Comparison of ENCODE assay signal across 10 mouse cellular contexts in the genomic region with DNA sequence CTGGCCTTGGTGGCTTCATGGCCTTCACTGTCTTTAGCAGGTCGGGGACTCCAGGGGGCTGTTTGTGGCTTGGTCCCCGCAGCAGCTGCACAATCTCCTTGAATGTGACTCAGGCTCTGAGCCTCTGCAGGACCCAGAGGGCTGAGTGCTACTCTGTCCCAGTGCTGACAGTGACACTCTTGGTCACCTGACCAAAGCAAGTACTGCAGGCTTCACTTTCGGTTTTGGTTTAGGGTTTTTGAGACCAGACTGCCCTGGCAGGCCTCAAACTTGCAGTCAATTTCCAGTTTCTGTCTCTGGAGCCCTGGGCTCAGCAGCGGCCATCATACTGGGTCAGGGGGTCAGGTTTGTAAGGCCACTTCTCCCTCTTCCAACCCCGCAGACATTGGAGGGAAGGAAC. TPM values are rescaled to one million over a fixed set of nuclear protein-coding genes. Genes with fewer than 3 reads are reported as not detected.
A peak's percentile ranks its signal among the peaks of the same experiment; 100 is the strongest.
DNase-seq lines count a peak whose midpoint lies in the region; ATAC-seq and TF ChIP-seq lines count a peak whose summit lies in the region.
"Had no signal": no experiment of that assay in that cellular context is flagged by ENCODE, and none has a peak within 500 bp of the region (broad histone marks: within the 10 kb centered on the region; RNA-seq: fewer than 3 reads in every experiment).

No protein-coding gene starts in this region.

- no peak for DNase-seq in layer of hippocampus, adult 2 months (ENCODE audit: low spot score in 2 of 2)
- no peak for DNase-seq in layer of hippocampus, adult 8-10 months (ENCODE audit: low spot score in 2 of 2)
- DNase-seq in heart, adult 8-10 months (ENCODE audit: low spot score): peak; percentile 83
- DNase-seq in yolk sac, embryonic 10.5 days (ENCODE audit: low spot score): peak; percentile 73
- DNase-seq in midbrain, embryonic 11.5 days (ENCODE audit: low spot score, missing footprints): no peak

- H3K9ac ChIP-seq in kidney, embryonic 16.5 days (replicated peaks; ENCODE audit: low read length): no peak overlapping the region
- no peak overlapping the region for H3K9ac ChIP-seq in hindbrain, embryonic 16.5 days (ENCODE audit: low read depth, low read length)
- H3K9ac ChIP-seq in midbrain, embryonic 11.5 days (ENCODE audit: low read length): no peak overlapping the region
- H3K9ac ChIP-seq: limb, embryonic 12.5 days had no signal

- H3K27me3 ChIP-seq in kidney, embryonic 16.5 days (ENCODE audit: insufficient read depth, low read length): no peaks in the 10 kb centered on the region
- no peaks in the 10 kb centered on the region for H3K27me3 ChIP-seq in hindbrain, embryonic 16.5 days (replicated peaks; ENCODE audit: control insufficient read depth, insufficient read depth, low read length)
- H3K27me3 ChIP-seq in midbrain, embryonic 11.5 days (ENCODE audit: control insufficient read depth, insufficient read depth, low read length): no peaks in the 10 kb centered on the region
- H3K27me3 ChIP-seq: Patski had no signal

- no peaks in the 10 kb centered on the region for H3K36me3 ChIP-seq in kidney, embryonic 16.5 days (ENCODE audit: insufficient read depth, low read length)
- no peaks in the 10 kb centered on the region for H3K36me3 ChIP-seq in hindbrain, embryonic 16.5 days (ENCODE audit: control insufficient read depth, insufficient read depth, low read length)
- H3K36me3 ChIP-seq in midbrain, embryonic 11.5 days (ENCODE audit: control insufficient read depth, insufficient read depth, low read length): no peaks in the 10 kb centered on the region
- H3K36me3 ChIP-seq: limb, embryonic 12.5 days had no signal

- ATAC-seq in kidney, embryonic 16.5 days (ENCODE audit: low FRiP score, low TSS enrichment): peak; percentile 62; the same call in 1 of the 2 replicates
- ATAC-seq in megakaryocyte, adult 5-6 weeks (ENCODE audit: poor library complexity, severe bottlenecking): peak; percentile 82
- ATAC-seq in hindbrain, embryonic 16.5 days: no peak
- no peak for ATAC-seq in midbrain, embryonic 11.5 days (ENCODE audit: low FRiP score)
- ATAC-seq: Patski had no signal

- WGBS in kidney, embryonic 16.5 days: 41% methylated on average over 5 of the region's 5 CpGs
- 60% methylated on average over 5 of the region's 5 CpGs for WGBS in hindbrain, embryonic 16.5 days
- WGBS in midbrain, embryonic 11.5 days: 61% methylated on average over 5 of the region's 5 CpGs

- H3K4me3 ChIP-seq in layer of hippocampus, adult 2 months: no peak overlapping the region
- H3K4me3 ChIP-seq in kidney, embryonic 16.5 days (ENCODE audit: low read length): no peak overlapping the region
- H3K4me3 ChIP-seq in hindbrain, embryonic 16.5 days (ENCODE audit: low read length): no peak overlapping the region
- no peak overlapping the region for H3K4me3 ChIP-seq in midbrain, embryonic 11.5 days (ENCODE audit: low read depth, low read length)
- H3K4me3 ChIP-seq: limb, embryonic 12.5 days had no signal

- no peak overlapping the region for H3K4me2 ChIP-seq in kidney, embryonic 16.5 days (replicated peaks; ENCODE audit: low read depth, low read length)
- no peak overlapping the region for H3K4me2 ChIP-seq in hindbrain, embryonic 16.5 days (ENCODE audit: low read length)
- H3K4me2 ChIP-seq in midbrain, embryonic 11.5 days: no peak overlapping the region
- H3K4me2 ChIP-seq: limb, embryonic 12.5 days had no signal

- TF ChIP-seq CTCF in layer of hippocampus, adult 2 months (conservative IDR thresholded peaks at IDR 0.05): 0 out of 2 replicates have a peak, but pooled peaks have one; percentile 7

- H3K4me1 ChIP-seq in kidney, embryonic 16.5 days (ENCODE audit: insufficient read depth, low read length): 0 out of 2 replicates have a peak, but pooled peaks cover 4% of the 10 kb centered on the region
- no peaks in the 10 kb centered on the region for H3K4me1 ChIP-seq in hindbrain, embryonic 16.5 days (ENCODE audit: control insufficient read depth, insufficient read depth, low read depth, low read length)
- H3K4me1 ChIP-seq in midbrain, embryonic 11.5 days (ENCODE audit: control insufficient read depth, insufficient read depth, low read length): no peaks in the 10 kb centered on the region

- peaks cover 5% of the 10 kb centered on the region; the same call in 1 of the 2 replicates for H3K9me3 ChIP-seq in kidney, embryonic 16.5 days (ENCODE audit: low read length)
- H3K9me3 ChIP-seq in hindbrain, embryonic 16.5 days (ENCODE audit: control insufficient read depth, low read length): no peaks in the 10 kb centered on the region
- H3K9me3 ChIP-seq in midbrain, embryonic 11.5 days (ENCODE audit: control insufficient read depth, low read length): no peaks in the 10 kb centered on the region; the same call in 1 of the 2 replicates

- peak overlapping the region; percentile 39; the same call in 1 of the 2 replicates for H3K27ac ChIP-seq in layer of hippocampus, adult 2 months
- H3K27ac ChIP-seq in kidney, embryonic 16.5 days (ENCODE audit: low read length): peak overlapping the region; percentile 9; the same call in 1 of the 2 replicates
- H3K27ac ChIP-seq in hindbrain, embryonic 16.5 days (ENCODE audit: low read depth, low read length): no peak overlapping the region
- H3K27ac ChIP-seq in midbrain, embryonic 11.5 days (ENCODE audit: low read depth, low read length): no peak overlapping the region
- H3K27ac ChIP-seq: limb, embryonic 12.5 days had no signal

RNA-seq across cellular contexts. Expression of a gene that starts 8.3 kb away (rescaled TPM):
- 10 to 100 TPM; 43.6 to 46.9 TPM for total RNA-seq in layer of hippocampus, adult 2 months (2021)
- 10 to 100 TPM; 44.5 to 47.5 (median 46.8) TPM for total RNA-seq in layer of hippocampus, adult 8-10 months (2022)
- total RNA-seq in heart, adult 8-10 months (2022): 10 to 100 TPM; 22.6 to 26.6 (median 23.4) TPM
- polyA plus RNA-seq in kidney, embryonic 16.5 days (2015; fragmentation: Nextera tagmentation; extraction: Ambion mirVana): 54.9 and 58.8 TPM in 2 replicates
- total RNA-seq in megakaryocyte, adult 5-6 weeks (2015): 25.1 and 35.7 TPM in 2 replicates
- 40.6 and 43.1 TPM in 2 replicates for total RNA-seq in megakaryocyte, adult 5-6 weeks (2017)
- polyA plus RNA-seq in hindbrain, embryonic 16.5 days (2015; fragmentation: Nextera tagmentation; extraction: Ambion mirVana): 37.1 and 39.3 TPM in 2 replicates
- 25.1 and 31.5 TPM in 2 replicates for polyA plus RNA-seq in midbrain, embryonic 11.5 days (2014; fragmentation: Nextera tagmentation; extraction: Ambion mirVana)

RNA-seq across cellular contexts. Expression of a gene that starts 9.2 kb away (rescaled TPM):
- 10 to 100 TPM; 25.8 to 32.0 TPM for total RNA-seq in layer of hippocampus, adult 2 months (2021)
- total RNA-seq in layer of hippocampus, adult 8-10 months (2022): 10 to 100 TPM; 21.3 to 37.2 (median 25.6) TPM
- total RNA-seq in heart, adult 8-10 months (2022): 100 to 1,000 TPM in 1 of 4 experiments, 10 to 100 TPM in 3; 55.1 to 104 (median 84.0) TPM
- polyA plus RNA-seq in kidney, embryonic 16.5 days (2015; fragmentation: Nextera tagmentation; extraction: Ambion mirVana): 0.34 and 0.45 TPM in 2 replicates
- 79.3 and 125 TPM in 2 replicates for total RNA-seq in megakaryocyte, adult 5-6 weeks (2015)
- 55.5 and 59.5 TPM in 2 replicates for total RNA-seq in megakaryocyte, adult 5-6 weeks (2017)
- polyA plus RNA-seq in hindbrain, embryonic 16.5 days (2015; fragmentation: Nextera tagmentation; extraction: Ambion mirVana): 0.15 and 0.22 TPM in 2 replicates
- 2.3 and 2.5 TPM in 2 replicates for polyA plus RNA-seq in midbrain, embryonic 11.5 days (2014; fragmentation: Nextera tagmentation; extraction: Ambion mirVana)

RNA-seq across cellular contexts. Expression of a gene that starts 36.6 kb away (rescaled TPM):
- total RNA-seq in layer of hippocampus, adult 2 months (2021): 10 to 100 TPM; 36.5 to 44.2 TPM
- 10 to 100 TPM; 35.0 to 46.6 (median 40.9) TPM for total RNA-seq in layer of hippocampus, adult 8-10 months (2022)
- total RNA-seq in heart, adult 8-10 months (2022): 10 to 100 TPM; 15.3 to 19.4 (median 18.2) TPM
- polyA plus RNA-seq in kidney, embryonic 16.5 days (2015; fragmentation: Nextera tagmentation; extraction: Ambion mirVana): 1.3 and 6.1 TPM in 2 replicates
- total RNA-seq in megakaryocyte, adult 5-6 weeks (2015): 6.1 and 22.8 TPM in 2 replicates
- not detected in 2 replicates for total RNA-seq in megakaryocyte, adult 5-6 weeks (2017)
- polyA plus RNA-seq in hindbrain, embryonic 16.5 days (2015; fragmentation: Nextera tagmentation; extraction: Ambion mirVana): 11.9 and 12.8 TPM in 2 replicates
- 5.8 and 5.9 TPM in 2 replicates for polyA plus RNA-seq in midbrain, embryonic 11.5 days (2014; fragmentation: Nextera tagmentation; extraction: Ambion mirVana)

Comparison
In these comparisons a context has a peak if more than half of its experiments do, and no peak if none do; other contexts are left out.
1. DNase-seq: peak in heart, adult 8-10 months (single experiment) and yolk sac, embryonic 10.5 days (single experiment); none in layer of hippocampus, adult 2 months (0 of 2), layer of hippocampus, adult 8-10 months (0 of 2) and midbrain, embryonic 11.5 days (single experiment).
2. H3K27ac ChIP-seq: peak in layer of hippocampus, adult 2 months (single experiment) and kidney, embryonic 16.5 days (single experiment); none in hindbrain, embryonic 16.5 days (single experiment) and midbrain, embryonic 11.5 days (single experiment).
3. ATAC-seq: peak in kidney, embryonic 16.5 days (single experiment) and megakaryocyte, adult 5-6 weeks (single experiment); none in hindbrain, embryonic 16.5 days (single experiment) and midbrain, embryonic 11.5 days (single experiment).